23 mouse cellular contexts compared by ENCODE assay signal in genomic region chr2:165893232-165893631, GRCm38 (mm10). TPM values are rescaled to one million over a fixed set of nuclear protein-coding genes. Genes with fewer than 3 reads are reported as not detected.
DNase-seq lines count a peak whose midpoint lies in the region; ATAC-seq and TF ChIP-seq lines count a peak whose summit lies in the region.
"Had no signal": no experiment of that assay in that cellular context is flagged by ENCODE, and none has a peak within 500 bp of the region (broad histone marks: within the 10 kb centered on the region; RNA-seq: fewer than 3 reads in every experiment).

No protein-coding gene starts in this region.

- WGBS in heart, embryonic 10.5 days = 71% methylated on average over 3 of the region's 3 CpGs
- WGBS in liver, postnatal 0 days (ENCODE audit: insufficient replicate concordance) = 72% methylated on average over 3 of the region's 3 CpGs

- peaks cover 69% of the 10 kb centered on the region for H3K4me1 ChIP-seq in heart, embryonic 10.5 days
- peaks cover 10 to 37% of the 10 kb centered on the region in 2 experiments for H3K4me1 ChIP-seq in MEL (ENCODE audit: control insufficient read depth in 1 of 2, insufficient read depth in 2 of 2, low read length in 2 of 2)
- peaks cover 36% of the 10 kb centered on the region for H3K4me1 ChIP-seq in liver, postnatal 0 days (ENCODE audit: insufficient read depth)

- TF ChIP-seq CTCF in MEL (IDR thresholded peaks at IDR 0.05 in 2 of 3, conservative IDR thresholded peaks at IDR 0.05 in 1 of 3; ENCODE audit: control insufficient read depth in 1 of 3, insufficient read depth in 1 of 3, low read depth in 2 of 3, low read length in 3 of 3, poor library complexity in 1 of 3, severe bottlenecking in 1 of 3) = no peak
- TF ChIP-seq CTCF in liver, postnatal 0 days (IDR thresholded peaks at IDR 0.05; ENCODE audit: low read depth) = no peak

- H3K9ac ChIP-seq in MEL (ENCODE audit: control insufficient read depth, low read depth, low read length, poor library complexity, severe bottlenecking) = peak overlapping the region; percentile 26; the same call in 1 of the 2 replicates
- H3K9ac ChIP-seq in liver, postnatal 0 days (replicated peaks) = no peak overlapping the region
- H3K9ac ChIP-seq: hindbrain, embryonic 14.5 days; intestine, embryonic 15.5 days; lung, embryonic 14.5 days had no signal

- no peaks in the 10 kb centered on the region for H3K9me3 ChIP-seq in heart, embryonic 10.5 days
- no peaks in the 10 kb centered on the region for H3K9me3 ChIP-seq in MEL (replicated peaks; ENCODE audit: insufficient read depth, low read length)
- H3K9me3 ChIP-seq in liver, postnatal 0 days (ENCODE audit: low read length) = no peaks in the 10 kb centered on the region
- H3K9me3 ChIP-seq: intestine, embryonic 15.5 days had no signal

- TF ChIP-seq EP300 in MEL (IDR thresholded peaks at IDR 0.05; ENCODE audit: low read depth in 1 of 2, low read length in 2 of 2) = no peak
- TF ChIP-seq EP300 in liver, postnatal 0 days (IDR thresholded peaks at IDR 0.05; ENCODE audit: low read depth) = no peak

- no peak for ATAC-seq in liver, postnatal 0 days
- ATAC-seq: forebrain, embryonic 14.5 days; intestine, embryonic 15.5 days had no signal

- TF ChIP-seq POLR2A in MEL (IDR thresholded peaks at IDR 0.05; ENCODE audit: control insufficient read depth in 1 of 2, insufficient read depth in 1 of 2, low read depth in 1 of 2, low read length in 2 of 2, poor library complexity in 1 of 2) = no peak

- no peak overlapping the region for H3K4me3 ChIP-seq in heart, embryonic 10.5 days
- H3K4me3 ChIP-seq in MEL (ENCODE audit: control insufficient read depth in 1 of 2, insufficient read depth in 1 of 2, low read depth in 2 of 2, low read length in 2 of 2) = no peak overlapping the region; a peak in 1 of 4 replicates
- no peak overlapping the region for H3K4me3 ChIP-seq in liver, postnatal 0 days (ENCODE audit: low read depth, low read length)
- H3K4me3 ChIP-seq: heart, adult 2 months; intestine, embryonic 15.5 days; myocyte had no signal

- H3K36me3 ChIP-seq in heart, embryonic 10.5 days = no peaks in the 10 kb centered on the region
- peaks cover 0 to 21% of the 10 kb centered on the region in 2 experiments; a peak in 2 of 4 replicates for H3K36me3 ChIP-seq in MEL (ENCODE audit: control insufficient read depth in 1 of 2, insufficient read depth in 2 of 2, low read length in 2 of 2)
- H3K36me3 ChIP-seq in liver, postnatal 0 days (replicated peaks; ENCODE audit: insufficient read depth, low read length) = no peaks in the 10 kb centered on the region
- H3K36me3 ChIP-seq: intestine, embryonic 15.5 days had no signal

- intact Hi-C loops in heart, postnatal 10 days (cut with DNase I) = no loop called here

- peaks cover 56% of the 10 kb centered on the region for H3K79me2 ChIP-seq in MEL (ENCODE audit: control insufficient read depth, insufficient read depth, low read length, poor library complexity)

- no peak overlapping the region for H3K4me2 ChIP-seq in liver, postnatal 0 days (ENCODE audit: low read depth, low read length)
- H3K4me2 ChIP-seq: hindbrain, embryonic 14.5 days; intestine, embryonic 15.5 days; lung, embryonic 14.5 days had no signal

- DNase-seq in heart, embryonic 10.5 days (ENCODE audit: low spot score) = no peak
- no peak for DNase-seq in heart, postnatal 10 days
- DNase-seq in MEL (ENCODE audit: low read depth, low spot score) (peak; percentile 78), liver (peak; percentile 66)
- no peak for DNase-seq in liver, postnatal 0 days
- DNase-seq in urinary bladder, postnatal 36 days (ENCODE audit: low spot score in 2 of 2) = no peak
- no peak for DNase-seq in adrenal gland, postnatal 36 days
- DNase-seq in retina, postnatal 1 day = no peak
- DNase-seq: adrenal gland, adult 8-10 months; cerebellum, adult 11 months; cerebellum, postnatal 14 days; embryo, embryonic 11 days; gastrocnemius, postnatal 25 days; heart, adult 2 months; lung, embryonic 14.5 days; midbrain, embryonic 14.5 days; right cerebral cortex, postnatal 14 days; thymus, postnatal 36 days had no signal

- no peaks in the 10 kb centered on the region for H3K27me3 ChIP-seq in heart, embryonic 10.5 days (ENCODE audit: insufficient read depth, poor library complexity, severe bottlenecking)
- no peaks in the 10 kb centered on the region for H3K27me3 ChIP-seq in MEL (ENCODE audit: control insufficient read depth in 1 of 2, insufficient read depth in 2 of 2, low read length in 2 of 2)
- no peaks in the 10 kb centered on the region for H3K27me3 ChIP-seq in liver, postnatal 0 days (ENCODE audit: insufficient read depth, low read length)
- H3K27me3 ChIP-seq: intestine, embryonic 15.5 days had no signal

- no peak for TF ChIP-seq RAD21 in MEL (IDR thresholded peaks at IDR 0.05; ENCODE audit: low read depth, low read length)

- peak overlapping the region; percentile 2; the same call in 1 of the 2 replicates for H3K27ac ChIP-seq in heart, embryonic 10.5 days
- H3K27ac ChIP-seq in MEL (ENCODE audit: control insufficient read depth, low read depth, low read length) = peak overlapping the region; percentile 32
- 0 out of 2 replicates have a peak overlapping the region, but pooled peaks have one; percentile 24 for H3K27ac ChIP-seq in liver, postnatal 0 days (ENCODE audit: low read depth)
- H3K27ac ChIP-seq: heart, adult 2 months; hindbrain, embryonic 14.5 days; intestine, embryonic 15.5 days; macrophage had no signal

TF ChIP-seq in MEL, 35 proteins besides CTCF, POLR2A, EP300 and RAD21:
- TF ChIP-seq KAT2A (conservative IDR thresholded peaks at IDR 0.05; ENCODE audit: low read depth, low read length) = no peak
- TF ChIP-seq MXI1 (IDR thresholded peaks at IDR 0.05; ENCODE audit: low read depth, low read length) = no peak
- TF ChIP-seq POLR2AphosphoS2 (IDR thresholded peaks at IDR 0.05; ENCODE audit: low read length) = no peak
- TF ChIP-seq RCOR1 (IDR thresholded peaks at IDR 0.05; ENCODE audit: low read depth, low read length) = no peak
- no peak for TF ChIP-seq ETS1 (IDR thresholded peaks at IDR 0.05; ENCODE audit: low read depth, low read length)
- TF ChIP-seq TBP (IDR thresholded peaks at IDR 0.05; ENCODE audit: low read depth, low read length) = 0 out of 2 replicates have a peak, but pooled peaks have one; percentile 8
- TF ChIP-seq TAL1 (IDR thresholded peaks at IDR 0.05; ENCODE audit: low read length) = no peak
- peak; percentile 80 for TF ChIP-seq GATA1 (IDR thresholded peaks at IDR 0.05; ENCODE audit: low read depth, low read length)
- no peak for TF ChIP-seq USF1 (IDR thresholded peaks at IDR 0.05; ENCODE audit: low read depth, low read length)

RNA-seq across cellular contexts. Expression of gene Zmynd8, which starts 5.6 kb away (rescaled TPM):
- polyA plus RNA-seq in heart, embryonic 10.5 days (2016; fragmentation: Nextera tagmentation; extraction: Ambion mirVana) = 57.1 and 58.5 TPM in 2 replicates
- total RNA-seq in heart, postnatal 10 days (2021) = 10 to 100 TPM; 48.7 to 55.5 TPM
- total RNA-seq in MEL (2012; rRNA removed) = 30.3 and 37.3 TPM in 2 replicates
- 10 to 100 TPM; 41.6 to 89.2 TPM for polyA plus RNA-seq in MEL (2012; ENCODE audit: insufficient read depth in 1 of 2, insufficient read length in 2 of 2, low read depth in 1 of 2, low replicate concordance in 2 of 2, missing spikeins in 1 of 2)
- 16.9 and 21.9 TPM in 2 replicates for polyA plus RNA-seq in liver, postnatal 0 days (2015; fragmentation: Nextera tagmentation; extraction: Ambion mirVana)
- 10 to 100 TPM; 47.9 to 53.4 TPM for total RNA-seq in adrenal gland, postnatal 36 days (2021)

Comparison
In these comparisons a context has a peak if more than half of its experiments do, and no peak if none do; other contexts are left out.
1. DNase-seq: peak in MEL (single experiment) and liver (single experiment); none in heart, embryonic 10.5 days (single experiment), heart, postnatal 10 days (0 of 2), liver, postnatal 0 days (single experiment), urinary bladder, postnatal 36 days (0 of 2), adrenal gland, postnatal 36 days (0 of 2) and retina, postnatal 1 day (single experiment).
2. Peak in every context shown above with its lines, with median percentiles within 50 percentile points of each other: H3K27ac ChIP-seq.